Mouse (Mus musculus) right cerebral cortex, postnatal 36 days (tissue): ENCODE data around the gene Glod5.
"Not testable (repeated sequence)": the region's sequence is repeated elsewhere in the genome, so short reads cannot be mapped to it uniquely, and the experiment has no call there.

ENCODE experiments used
- DNase-seq, 2 experiments: peaks; one replicate each; pipeline ENCODE4 v3.0.0; 2022; ENCODE audit warnings: low spot score in 2 of 2, mixed read lengths in 1 of 2

Glod5 gene

DNA sequence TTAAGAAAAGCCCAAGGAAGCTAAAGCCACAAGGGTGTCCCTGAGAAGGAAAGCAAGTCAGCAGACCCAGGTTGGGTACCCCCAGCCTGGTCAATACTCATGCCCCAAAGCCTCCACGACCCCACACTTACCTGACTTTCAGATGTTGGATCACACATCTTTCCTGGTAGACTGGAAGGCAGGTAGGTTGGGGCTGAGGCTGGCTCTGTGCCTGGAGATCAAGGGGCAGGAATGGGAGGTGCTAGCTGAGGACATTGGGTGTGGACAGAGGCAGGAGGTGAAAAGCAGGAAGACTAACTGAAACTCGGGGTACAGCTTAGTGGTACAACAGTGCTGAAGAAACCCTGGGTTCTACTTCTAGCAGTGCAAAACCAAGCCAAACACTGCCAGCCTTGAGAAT lies at the start of gene Glod5:
Gene Glod5, minus strand, starts transcription at position 207 of the 400 bp plus-strand sequence.
- DNase-seq, result no peak

DNA sequence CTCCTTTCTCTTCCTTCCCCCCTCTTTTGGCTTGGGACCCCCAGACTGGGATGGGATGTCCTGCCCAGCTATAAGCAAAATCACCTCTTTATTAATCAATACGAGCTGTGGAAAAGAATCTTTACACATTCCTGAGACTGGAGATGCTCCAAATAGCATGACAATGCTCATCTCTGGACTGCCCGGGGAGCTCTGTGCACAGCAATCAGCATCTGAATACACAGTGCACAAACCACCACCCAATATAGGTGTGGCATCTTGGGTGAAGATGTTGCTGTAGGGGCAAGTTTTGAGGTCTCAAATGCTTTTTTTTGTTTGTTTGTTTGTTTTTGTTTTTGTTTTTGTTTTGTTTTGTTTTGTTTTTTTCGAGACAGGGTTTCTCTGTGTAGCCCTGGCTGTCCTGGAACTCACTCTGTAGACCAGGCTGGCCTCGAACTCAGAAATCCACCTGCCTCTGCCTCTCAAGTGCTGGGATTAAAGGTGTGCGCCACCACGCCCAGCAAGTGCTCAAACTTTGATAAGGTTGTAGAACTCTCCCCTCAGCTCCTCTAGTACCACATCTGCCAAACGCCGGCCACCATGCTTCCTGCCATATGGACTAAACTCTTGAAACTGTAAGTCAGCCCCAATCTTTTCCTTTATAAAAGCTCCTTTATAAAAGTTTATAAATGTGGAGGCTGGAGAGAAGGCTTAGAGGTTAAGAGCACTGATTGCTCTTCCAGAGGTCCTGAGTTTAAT lies 32.9 kb upstream of the Glod5 start:
- not testable (repeated sequence) for DNase-seq

DNA sequence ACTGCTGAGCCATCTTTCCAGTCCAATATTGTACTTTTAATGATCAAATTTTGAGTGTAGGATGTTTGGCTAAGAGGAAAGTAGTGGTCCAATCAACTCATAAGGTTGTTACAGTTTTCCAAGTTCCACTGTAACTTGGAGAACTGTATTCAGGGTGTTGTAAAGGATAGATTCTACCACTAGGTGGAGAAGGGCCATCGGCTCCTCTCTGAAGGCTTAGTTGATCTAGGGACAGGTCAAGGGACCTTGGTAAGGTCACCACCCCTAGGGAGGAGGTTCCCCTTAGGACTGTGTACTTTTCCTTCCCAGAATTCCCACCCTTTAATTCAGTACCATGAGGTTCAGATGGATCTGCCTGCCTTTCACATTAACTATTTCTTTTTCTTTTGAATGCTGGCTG lies 14.7 kb upstream of the Glod5 start:
- no peak for DNase-seq

DNA sequence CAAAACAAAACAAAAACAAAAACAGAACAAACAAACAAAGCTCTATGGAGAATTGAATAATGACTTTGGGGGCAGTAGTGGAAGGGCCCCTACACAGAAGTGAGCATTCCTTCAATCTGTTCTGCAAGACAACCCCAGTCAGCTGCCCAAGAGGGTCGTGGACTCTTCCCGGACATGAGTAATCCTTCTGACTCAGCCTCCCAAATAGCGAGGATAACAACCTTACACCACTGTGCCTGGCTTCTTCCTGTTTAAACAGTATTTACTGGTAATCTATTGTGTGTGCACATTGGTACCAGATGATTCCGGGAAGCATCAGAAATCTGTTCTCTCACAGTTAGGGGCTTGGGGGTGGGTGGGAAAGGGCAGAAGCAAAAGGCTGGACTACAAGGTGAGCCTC lies 8.5 kb upstream of the Glod5 start:
- no peak for DNase-seq

DNA sequence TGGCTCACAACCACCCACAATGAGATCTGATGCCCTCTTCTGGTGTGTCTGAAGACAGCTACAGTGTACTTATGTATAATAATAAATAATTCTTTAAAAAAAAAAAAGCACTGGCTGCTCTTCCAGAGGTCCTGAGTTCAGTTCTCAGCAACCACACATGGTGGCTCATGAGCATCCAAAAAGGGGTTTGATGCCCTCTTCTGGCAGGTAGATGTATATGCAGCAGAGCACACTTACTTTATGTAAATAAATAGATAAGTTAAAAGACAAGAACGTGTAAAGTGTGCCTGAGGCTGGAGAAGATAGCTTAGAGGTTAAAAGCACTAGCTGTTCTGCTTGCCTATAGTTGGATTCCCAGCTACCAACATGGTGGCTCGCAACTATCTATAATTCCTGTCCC lies 6.5 kb upstream of the Glod5 start:
- DNase-seq, result no peak

DNA sequence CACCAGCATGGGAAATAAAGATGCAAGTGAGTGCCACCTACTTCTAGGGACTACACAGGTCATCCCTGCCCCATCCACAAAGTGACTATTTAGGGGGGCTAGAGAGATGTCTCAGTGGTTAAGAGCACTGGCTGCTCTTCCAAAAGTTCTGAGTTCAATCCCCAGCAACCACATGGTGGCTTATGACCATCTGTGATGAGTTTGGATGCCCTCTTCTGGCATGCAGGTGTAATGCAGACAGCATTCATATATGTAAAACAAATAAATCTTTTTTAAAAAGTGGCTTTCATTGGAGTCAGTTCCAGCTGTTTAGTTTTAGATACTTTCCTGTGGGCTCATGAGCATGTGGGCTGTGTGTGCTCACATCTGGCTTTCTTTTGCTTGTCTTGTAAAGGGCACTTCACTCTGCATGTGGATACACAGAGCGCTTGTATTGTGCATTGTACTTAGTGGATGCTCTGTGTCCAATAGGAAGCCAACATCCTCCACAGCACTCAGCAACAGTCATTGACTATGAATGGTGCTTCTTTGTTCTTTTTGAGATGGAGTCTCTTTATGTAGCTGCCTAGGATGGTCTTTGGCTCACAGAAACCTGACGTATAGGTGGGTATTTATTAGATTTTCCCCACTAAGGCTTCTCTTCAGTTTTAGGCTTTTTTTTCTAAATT lies 2.0 kb upstream of the Glod5 start:
- no peak for DNase-seq

- no peak for DNase-seq
Observed at GRCm38 (mm10) chrX:8017142-8017541, 1.1 kb downstream of the Glod5 start.

GRCm38 (mm10) chrX:8015675-8016074 lies 2.6 kb downstream of the Glod5 start:
- DNase-seq, result not testable (repeated sequence)

- no peak for DNase-seq
Observed at GRCm38 (mm10) chrX:8013569-8014314, 4.5 kb downstream of the Glod5 start.

DNA sequence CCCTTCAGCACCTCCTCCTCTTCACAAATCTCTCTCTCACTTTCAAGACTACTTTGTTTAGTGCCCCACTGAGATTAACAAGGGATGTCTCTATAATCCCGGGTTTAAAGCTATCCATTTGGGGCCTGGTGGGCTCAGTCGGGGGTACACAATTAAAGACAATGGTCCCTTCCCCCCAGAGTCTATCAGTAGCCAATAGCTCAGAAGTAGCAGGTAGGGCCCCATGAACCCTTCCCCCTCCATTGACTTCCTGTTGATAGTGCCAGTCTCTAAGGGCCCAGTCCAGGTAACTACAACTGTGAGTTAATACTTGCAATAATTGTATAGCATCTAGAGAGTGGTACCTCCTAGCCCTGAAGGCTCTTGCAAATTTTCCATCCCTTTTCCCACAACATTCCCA lies 5.1 kb downstream of the Glod5 start:
- no peak for DNase-seq

GRCm38 (mm10) chrX:8009356-8009755 lies 8.9 kb downstream of the Glod5 start:
- DNase-seq, result not testable (repeated sequence)

DNA sequence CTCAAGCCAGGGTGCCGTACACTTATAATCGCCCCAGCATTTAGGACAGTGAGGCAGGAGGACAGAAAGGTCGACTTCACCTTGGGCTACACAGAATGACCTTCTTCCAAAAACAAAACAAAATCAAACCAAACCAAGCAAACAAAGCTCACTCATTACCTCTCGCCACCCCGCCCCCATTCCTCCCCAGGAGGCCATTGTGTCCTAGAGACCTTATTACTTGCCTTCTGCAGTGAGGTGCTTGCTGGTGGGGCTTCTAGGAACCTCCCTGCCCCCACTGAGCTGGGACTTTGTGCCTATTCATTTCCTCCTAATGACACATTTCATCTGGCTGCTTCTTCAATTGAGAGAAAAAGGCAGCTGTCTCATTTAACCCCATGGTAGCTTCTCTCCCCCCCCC lies 9.7 kb downstream of the Glod5 start:
- DNase-seq, result no peak

GRCm38 (mm10) chrX:8002971-8003370 lies 15.3 kb downstream of the Glod5 start:
- DNase-seq, result no peak

DNA sequence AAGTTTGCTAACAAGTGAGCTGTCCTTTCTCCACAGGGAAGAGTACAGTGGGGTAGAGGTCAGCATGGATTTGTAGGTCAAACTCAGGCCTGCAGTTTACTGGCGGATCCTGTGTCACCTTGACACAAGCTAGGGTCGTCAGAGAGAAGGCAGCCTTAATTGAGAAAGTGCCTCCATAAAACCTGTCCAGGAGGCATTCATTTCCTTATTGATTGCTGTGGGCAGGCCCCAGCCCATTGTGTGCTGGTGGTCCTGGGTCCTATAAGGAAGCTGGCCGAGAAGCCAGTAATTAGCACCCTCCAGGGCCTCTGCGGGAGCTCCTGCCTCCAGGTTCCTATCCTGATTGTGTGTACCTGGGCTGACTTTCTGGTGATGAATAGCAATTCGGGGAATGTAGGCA lies 16.3 kb downstream of the Glod5 start:
- DNase-seq, result no peak

DNA sequence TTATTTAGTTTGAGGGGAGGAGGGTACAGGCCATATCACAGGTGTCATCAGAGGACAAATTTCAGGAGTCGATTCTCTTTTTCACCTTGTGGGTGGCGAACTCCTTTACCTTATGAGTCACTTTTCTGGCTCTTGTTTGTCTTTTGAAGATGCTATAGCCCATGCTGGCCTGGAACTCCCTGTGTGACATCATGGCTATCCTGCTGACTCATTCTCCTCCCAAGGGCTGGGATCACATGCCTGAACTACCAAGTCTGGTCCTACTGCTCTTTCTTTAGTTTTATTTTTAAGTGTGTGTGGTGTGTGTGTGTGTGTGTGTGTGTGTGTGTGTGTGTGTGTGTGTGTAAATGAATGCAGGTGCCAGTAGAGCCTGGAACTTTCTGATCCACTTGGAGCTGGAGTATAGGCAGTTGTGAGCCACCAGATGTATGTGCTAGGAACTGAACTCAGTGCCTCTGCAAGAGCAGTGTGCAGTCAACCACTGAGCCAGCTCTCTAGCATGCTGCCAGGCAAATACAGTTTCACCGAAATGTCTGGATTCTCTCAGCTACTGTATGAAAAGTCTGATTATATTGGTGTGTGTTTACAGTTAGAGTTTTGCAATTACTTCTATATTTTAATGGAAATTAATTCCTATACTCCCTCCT lies 17.6 kb downstream of the Glod5 start:
- no peak for DNase-seq

GRCm38 (mm10) chrX:7993068-7993735 lies 25.1 kb downstream of the Glod5 start:
- no peak for DNase-seq

GRCm38 (mm10) chrX:7992379-7993067 lies 25.8 kb downstream of the Glod5 start:
- no peak for DNase-seq

- no peak for DNase-seq
Observed at GRCm38 (mm10) chrX:7981368-7981767, 36.9 kb downstream of the Glod5 start.

DNA sequence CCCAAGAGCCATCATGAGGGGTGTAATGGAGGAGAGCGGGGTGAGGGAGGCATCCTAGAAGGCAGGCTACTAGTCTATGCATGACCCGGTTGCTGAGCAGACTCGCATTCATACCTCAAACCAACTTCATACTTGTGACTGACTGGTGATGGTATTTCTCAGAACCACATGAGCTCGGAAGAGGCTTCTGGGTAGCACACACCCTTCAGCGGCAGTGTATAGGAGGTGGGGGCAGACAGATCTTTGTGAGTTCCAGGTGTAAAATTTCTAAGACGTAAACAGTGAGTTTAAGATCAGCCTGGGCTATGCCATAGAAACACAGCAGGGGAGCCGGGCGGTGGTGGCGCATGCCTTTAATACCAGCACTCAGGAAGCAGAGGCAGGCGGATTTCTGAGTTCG lies 40.4 kb downstream of the Glod5 start, which contains the start of gene Gata1:
Gene Gata1, minus strand, starts transcription at position 180 of the 400 bp plus-strand sequence.
- DNase-seq, result no peak

DNA sequence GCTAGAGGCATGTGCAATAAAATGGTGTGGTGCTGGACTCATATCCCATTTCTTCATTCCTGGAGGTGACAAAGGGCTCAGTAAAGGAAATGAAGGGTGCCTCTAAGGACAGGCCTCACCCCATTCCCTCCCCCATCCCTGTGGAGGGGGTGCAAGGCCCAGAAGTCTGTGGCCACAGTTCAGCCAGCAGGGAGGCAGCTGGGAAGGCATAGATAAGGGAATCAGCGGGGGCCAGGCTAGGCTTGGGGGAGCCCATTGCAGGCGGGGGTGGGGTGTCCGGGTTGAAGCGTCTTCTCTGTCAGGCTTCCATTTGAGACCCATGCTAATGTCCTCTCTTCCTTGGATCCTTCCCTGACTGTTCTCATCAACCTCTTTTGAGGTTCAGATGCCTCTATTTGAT lies 47.0 kb downstream of the Glod5 start:
- no peak for DNase-seq

GRCm38 (mm10) chrX:7968899-7969298 lies 49.4 kb downstream of the Glod5 start:
- DNase-seq, result no peak
